Mouse (Mus musculus): ENCODE results near the gene 1700013G24Rik.

The 1700013G24Rik gene

GRCm38 (mm10) chr4:137476065-137476760 is 23.1 kb downstream of the 1700013G24Rik start:
- DNase-seq (ENCODE audit: low read depth, low spot score) = peak; percentile 87

- DNase-seq (ENCODE audit: low read depth, low spot score) = peak; percentile 74
Measured at GRCm38 (mm10) chr4:137476761-137477237, 23.7 kb downstream of the 1700013G24Rik start.

GRCm38 (mm10) chr4:137477611-137478010 is 24.5 kb downstream of the 1700013G24Rik start:
- DNase-seq (ENCODE audit: low read depth, low spot score) = no peak

GRCm38 (mm10) chr4:137478306-137478705 is 25.2 kb downstream of the 1700013G24Rik start:
- DNase-seq (ENCODE audit: low read depth, low spot score) = no peak

GRCm38 (mm10) chr4:137479757-137480156 is 26.7 kb downstream of the 1700013G24Rik start:
- DNase-seq (ENCODE audit: low read depth, low spot score) = no peak

GRCm38 (mm10) chr4:137480191-137480992 is 27.3 kb downstream of the 1700013G24Rik start:
- DNase-seq (ENCODE audit: low read depth, low spot score) = no peak

- no peak for DNase-seq (ENCODE audit: low read depth, low spot score)
Measured at GRCm38 (mm10) chr4:137480993-137481340, 27.9 kb downstream of the 1700013G24Rik start.

GRCm38 (mm10) chr4:137481381-137482030 is 28.4 kb downstream of the 1700013G24Rik start:
- no peak for DNase-seq (ENCODE audit: low read depth, low spot score)

- no peak for DNase-seq (ENCODE audit: low read depth, low spot score)
Measured at GRCm38 (mm10) chr4:137483871-137484270, 30.8 kb downstream of the 1700013G24Rik start.

GRCm38 (mm10) chr4:137484586-137484985 is 31.5 kb downstream of the 1700013G24Rik start:
- DNase-seq (ENCODE audit: low read depth, low spot score) = no peak

- DNase-seq (ENCODE audit: low read depth, low spot score) = no peak
Measured at GRCm38 (mm10) chr4:137485258-137485960, 32.3 kb downstream of the 1700013G24Rik start.

GRCm38 (mm10) chr4:137486081-137487014 is 33.3 kb downstream of the 1700013G24Rik start:
- DNase-seq (ENCODE audit: low read depth, low spot score) = peak; percentile 77

- DNase-seq (ENCODE audit: low read depth, low spot score) = peak; percentile 95
Measured at GRCm38 (mm10) chr4:137487286-137488000, 34.4 kb downstream of the 1700013G24Rik start.

GRCm38 (mm10) chr4:137488038-137488437 is 35.0 kb downstream of the 1700013G24Rik start:
- DNase-seq (ENCODE audit: low read depth, low spot score) = no peak

GRCm38 (mm10) chr4:137488571-137489303 is 35.7 kb downstream of the 1700013G24Rik start:
- DNase-seq (ENCODE audit: low read depth, low spot score) = peak; percentile 81

GRCm38 (mm10) chr4:137489996-137490395 is 36.9 kb downstream of the 1700013G24Rik start:
- peak; percentile 74 for DNase-seq (ENCODE audit: low read depth, low spot score)

GRCm38 (mm10) chr4:137492563-137492962 is 39.5 kb downstream of the 1700013G24Rik start:
- no peak for DNase-seq (ENCODE audit: low read depth, low spot score)

GRCm38 (mm10) chr4:137493187-137493586 is 40.1 kb downstream of the 1700013G24Rik start:
- DNase-seq (ENCODE audit: low read depth, low spot score) = no peak

Measured in skeletal muscle tissue, adult 2 months (tissue).